Mouse (Mus musculus) midbrain, embryonic 14.5 days (tissue): Measurements from ENCODE around the gene Neurog3. TPM values are rescaled to one million over a fixed set of nuclear protein-coding genes. Genes with fewer than 3 reads are reported as not detected.

ENCODE experiments used
- ATAC-seq: fragments of 200-750 bp; cut with Nextera tagmentation; 2 replicates; pipeline ENCODE4 v1.8.0; 2017; ENCODE audit warnings: moderate number of reproducible peaks, moderate library complexity; ENCODE audit not compliant: low FRiP score, low TSS enrichment
- DNase-seq: peaks from one replicate; pipeline ENCODE4 v3.0.0-alpha.2; 2015
- H3K27ac ChIP-seq: fragments of 300-500 bp; sonication (generic); replicated peaks from 2 replicates; pipeline ENCODE4 v1.5.1; 2014; ENCODE audit warnings: mild to moderate bottlenecking, low read depth, low read length, moderate library complexity
- H3K27me3 ChIP-seq: fragments of 300-500 bp; sonication (generic); 2 replicates; pipeline ENCODE4 v1.6.1; 2014; ENCODE audit warnings: low read length, control low read depth, mixed read lengths; ENCODE audit not compliant: control insufficient read depth, insufficient read depth
- H3K36me3 ChIP-seq: fragments of 300-500 bp; sonication (generic); 2 replicates; pipeline ENCODE4 v1.6.1; 2014; ENCODE audit warnings: low read length, control low read depth; ENCODE audit not compliant: control insufficient read depth, insufficient read depth
- H3K4me1 ChIP-seq: fragments of 300-500 bp; sonication (generic); 2 replicates; pipeline ENCODE4 v1.6.1; 2014; ENCODE audit warnings: mild to moderate bottlenecking, antibody characterized with exemption, low read length, control low read depth; ENCODE audit not compliant: control insufficient read depth, insufficient read depth
- H3K4me2 ChIP-seq: fragments of 300-500 bp; sonication (generic); 2 replicates; pipeline ENCODE4 v1.6.1; 2014; ENCODE audit warnings: mild to moderate bottlenecking, low read length, moderate library complexity
- H3K4me3 ChIP-seq: fragments of 300-500 bp; sonication (generic); replicated peaks from 2 replicates; pipeline ENCODE4 v1.5.1; 2014; ENCODE audit warnings: low read depth, low read length
- H3K9ac ChIP-seq: fragments of 300-500 bp; sonication (generic); replicated peaks from 2 replicates; pipeline ENCODE4 v1.6.1; 2014; ENCODE audit warnings: mild to moderate bottlenecking, low read length, moderate library complexity
- H3K9me3 ChIP-seq: fragments of 300-500 bp; sonication (generic); 2 replicates; pipeline ENCODE4 v1.6.1; 2016; ENCODE audit warnings: low read length, control low read depth, mixed read lengths; ENCODE audit not compliant: control insufficient read depth
- WGBS: fragments of 180-500 bp; shearing (Covaris S2); extraction: QIAGEN DNeasy Blood & Tissue Kit; methylation state at CpG from one replicate; pipeline ENCODE4 v1.1.7; 2014; 5-methylcytosine and 5-hydroxymethylcytosine counted together
- polyA plus RNA-seq: library from polyadenylated mRNA; unstranded; fragments of >200 nt; fragmentation: Nextera tagmentation; extraction: Ambion mirVana; gene quantifications from 2 replicates; pipeline ENCODE4 v1.2.1, GENCODE M21; 2014

Gene Neurog3
- polyA plus RNA-seq, 1 experiment from 2014 or later: not detected

DNA sequence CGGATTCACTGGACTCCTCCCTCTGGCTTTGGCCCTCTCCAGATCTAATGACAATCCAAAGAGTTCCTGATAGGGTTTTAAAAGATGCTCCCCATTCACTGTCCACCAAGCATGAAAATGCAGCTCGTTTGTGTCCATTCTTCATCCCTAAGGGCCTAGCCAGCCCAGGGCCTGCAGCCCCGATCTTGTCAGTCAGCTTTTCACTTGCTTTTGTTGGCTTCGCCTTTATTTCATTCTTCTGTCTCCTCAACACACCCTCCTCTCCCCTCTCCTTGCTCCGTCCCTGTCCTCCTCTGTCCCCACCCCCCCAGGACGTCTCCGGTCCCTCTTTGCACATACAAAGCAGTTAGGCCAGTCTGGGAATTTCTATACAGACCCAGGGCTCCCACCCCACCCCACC is 17.0 kb downstream of the Neurog3 start:
- DNase-seq (no peak), ATAC-seq (no peak)
- no peak overlapping the region for H3K4me2 ChIP-seq
- no peaks in the 10 kb centered on the region for H3K9me3 ChIP-seq
- H3K36me3 ChIP-seq: no peaks in the 10 kb centered on the region
- H3K4me3 ChIP-seq: no peak overlapping the region
- H3K27ac ChIP-seq: no peak overlapping the region
- H3K4me1 ChIP-seq: 0 out of 2 replicates have a peak, but pooled peaks cover 3% of the 10 kb centered on the region
- 3% methylated on average over 7 of the region's 7 CpGs for WGBS
- H3K27me3 ChIP-seq: no peaks in the 10 kb centered on the region
- no peak overlapping the region for H3K9ac ChIP-seq

DNA sequence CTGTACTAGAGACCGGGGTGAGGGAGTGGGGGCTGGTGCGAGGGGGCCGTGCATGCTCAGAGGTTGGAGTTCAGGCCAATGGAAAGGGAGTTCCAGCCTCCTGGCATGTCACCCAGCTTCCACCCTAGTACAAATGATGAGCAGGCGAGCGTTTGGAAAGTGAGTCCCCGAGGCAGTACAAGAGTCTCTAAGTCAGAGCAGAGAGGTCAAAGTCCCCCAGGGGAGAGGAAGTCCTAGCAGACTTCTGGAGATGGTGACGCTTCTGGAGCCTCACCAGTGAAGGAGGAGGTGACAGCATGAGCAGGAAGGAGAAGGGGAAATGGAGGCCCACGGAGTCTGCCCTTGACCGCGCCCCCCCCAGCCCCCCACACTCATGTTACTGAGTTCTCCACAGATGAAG is 29.5 kb downstream of the Neurog3 start:
- Histone ChIP-seq H3K4me1 (no peaks in the 10 kb centered on the region), H3K36me3 (no peaks in the 10 kb centered on the region), H3K9me3 (no peaks in the 10 kb centered on the region), H3K4me2 (no peak overlapping the region), H3K9ac (no peak overlapping the region), H3K27me3 (no peaks in the 10 kb centered on the region), H3K4me3 (no peak overlapping the region), H3K27ac (no peak overlapping the region)
- no peak for DNase-seq
- ATAC-seq: no peak
- 48% methylated on average over 10 of the region's 10 CpGs for WGBS

DNA sequence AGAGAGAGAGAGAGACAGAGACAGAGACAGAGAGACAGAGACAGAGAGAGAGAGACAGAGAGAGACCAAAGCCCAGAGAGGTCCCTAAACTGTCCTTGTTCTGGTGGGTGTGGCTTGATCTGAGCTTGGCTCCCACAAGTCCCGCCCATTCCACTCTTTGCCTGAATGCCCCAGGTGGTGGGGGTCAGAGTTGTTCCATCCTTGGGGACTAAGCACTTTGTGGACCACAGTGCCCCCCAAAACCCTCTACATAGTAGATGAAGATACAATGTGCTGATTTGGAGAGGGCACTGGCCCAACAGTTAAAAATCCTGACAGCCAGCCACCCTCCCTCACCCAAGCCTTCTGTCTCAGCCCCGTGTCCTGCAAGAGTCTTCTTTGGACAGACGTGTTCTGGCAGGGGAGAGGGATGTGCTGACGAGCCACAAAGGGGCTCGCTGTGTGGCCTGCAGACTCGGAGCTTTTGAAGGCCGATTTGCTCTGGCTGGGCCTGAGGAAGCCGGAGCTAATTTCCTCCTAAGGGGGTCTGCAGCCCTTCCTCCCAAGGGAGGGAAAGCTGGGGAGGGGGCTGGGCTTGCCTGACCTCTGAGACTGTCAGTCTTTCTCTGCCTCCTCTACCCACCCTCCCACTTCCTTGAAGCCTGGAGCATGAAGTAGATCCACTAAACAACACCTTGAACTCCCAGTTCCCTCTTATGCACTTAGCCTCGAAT is 40.1 kb downstream of the Neurog3 start:
- no peak overlapping the region for H3K9ac ChIP-seq
- ATAC-seq: no peak
- 1% methylated on average over 9 of the region's 9 CpGs for WGBS
- no peak overlapping the region for H3K4me3 ChIP-seq
- no peak overlapping the region for H3K4me2 ChIP-seq
- H3K36me3 ChIP-seq: no peaks in the 10 kb centered on the region
- no peaks in the 10 kb centered on the region for H3K9me3 ChIP-seq
- peaks cover 18% of the 10 kb centered on the region for H3K4me1 ChIP-seq
- H3K27ac ChIP-seq: no peak overlapping the region
- peaks cover 21% of the 10 kb centered on the region; the same call in 1 of the 2 replicates for H3K27me3 ChIP-seq
- DNase-seq: peak; percentile 51

DNA sequence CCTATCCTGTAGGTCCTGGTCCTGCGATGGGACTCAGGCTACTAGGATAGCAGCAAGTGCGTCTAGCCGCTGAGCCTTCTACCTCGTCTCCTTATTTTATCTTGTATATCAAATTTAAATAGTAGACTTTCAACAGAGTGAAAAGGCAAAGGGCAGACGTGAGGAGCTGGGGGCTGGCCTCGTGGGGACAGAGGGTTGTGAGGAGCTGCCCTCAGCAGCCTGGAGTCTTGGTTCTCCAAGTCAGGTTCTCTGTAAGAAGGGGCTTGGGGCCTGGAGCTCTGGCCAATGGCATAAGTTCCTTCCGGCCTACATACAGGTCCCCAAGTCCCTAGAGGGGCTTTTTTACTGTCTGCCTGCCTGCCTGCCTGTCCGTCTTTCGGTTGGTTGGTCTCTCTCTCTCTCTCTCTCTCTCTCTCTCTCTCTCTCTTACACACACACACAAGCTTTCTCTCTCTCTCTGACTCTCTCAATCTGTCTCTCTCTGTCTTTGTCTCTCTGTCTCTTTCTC is 41.1 kb downstream of the Neurog3 start:
- Histone ChIP-seq H3K9ac (no peak overlapping the region), H3K4me2 (no peak overlapping the region), H3K4me1 (peaks cover 18% of the 10 kb centered on the region), H3K36me3 (no peaks in the 10 kb centered on the region), H3K9me3 (0 out of 2 replicates have a peak, but pooled peaks cover 4% of the 10 kb centered on the region), H3K4me3 (no peak overlapping the region), H3K27me3 (peaks cover 23% of the 10 kb centered on the region; the same call in 1 of the 2 replicates), H3K27ac (no peak overlapping the region)
- 10% methylated on average over 9 of the region's 9 CpGs for WGBS
- no peak for ATAC-seq
- peak; percentile 46 for DNase-seq

DNA sequence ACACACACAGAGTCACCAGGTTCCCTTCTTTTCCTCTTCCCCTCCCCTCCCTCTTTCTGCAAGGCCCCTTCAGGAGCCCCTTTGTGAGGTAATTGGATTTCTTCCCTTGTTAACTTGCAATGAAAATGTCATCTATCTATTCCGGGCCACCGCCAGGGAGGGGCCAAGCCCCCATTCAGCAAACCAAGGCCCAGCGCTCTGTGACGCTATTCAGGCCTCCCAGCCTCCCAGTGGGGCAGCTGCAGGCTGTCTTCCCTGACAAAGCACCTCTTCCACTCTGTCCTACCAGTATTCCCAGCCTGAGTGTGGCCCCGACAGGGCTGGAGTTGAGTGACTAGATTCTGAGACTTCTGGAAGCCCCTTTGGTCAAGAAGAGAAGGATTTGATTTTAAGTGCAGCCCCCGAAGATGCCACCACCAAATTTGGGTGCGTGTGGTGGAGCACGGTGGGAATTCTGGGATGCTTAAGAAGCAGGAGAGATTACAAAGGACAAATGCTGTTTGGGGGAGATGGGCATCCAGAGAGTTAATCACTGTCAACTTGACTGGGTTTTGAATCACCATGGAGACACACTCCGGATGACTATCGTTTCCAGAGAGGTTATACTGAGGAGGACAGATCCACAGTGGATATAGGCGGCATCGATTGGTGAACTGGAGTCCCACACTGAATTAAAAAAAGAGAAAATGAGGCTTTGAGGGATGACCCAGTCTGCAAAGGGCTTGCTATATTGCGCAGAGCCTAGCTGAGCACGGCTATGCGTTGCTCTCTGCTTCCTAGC is 41.8 kb downstream of the Neurog3 start:
- WGBS: 12% methylated on average over 15 of the region's 15 CpGs
- H3K9ac ChIP-seq: 0 out of 2 replicates have a peak overlapping the region, but pooled peaks have one; percentile 6
- no peak overlapping the region for H3K27ac ChIP-seq
- no peak overlapping the region for H3K4me3 ChIP-seq
- peaks cover 21% of the 10 kb centered on the region; the same call in 1 of the 2 replicates for H3K27me3 ChIP-seq
- peaks cover 18% of the 10 kb centered on the region for H3K4me1 ChIP-seq
- 0 out of 2 replicates have a peak, but pooled peaks cover 4% of the 10 kb centered on the region for H3K9me3 ChIP-seq
- H3K4me2 ChIP-seq: no peak overlapping the region
- H3K36me3 ChIP-seq: no peaks in the 10 kb centered on the region
- ATAC-seq (peak; percentile 68; the same call in 1 of the 2 replicates), DNase-seq (peak; percentile 64)

DNA sequence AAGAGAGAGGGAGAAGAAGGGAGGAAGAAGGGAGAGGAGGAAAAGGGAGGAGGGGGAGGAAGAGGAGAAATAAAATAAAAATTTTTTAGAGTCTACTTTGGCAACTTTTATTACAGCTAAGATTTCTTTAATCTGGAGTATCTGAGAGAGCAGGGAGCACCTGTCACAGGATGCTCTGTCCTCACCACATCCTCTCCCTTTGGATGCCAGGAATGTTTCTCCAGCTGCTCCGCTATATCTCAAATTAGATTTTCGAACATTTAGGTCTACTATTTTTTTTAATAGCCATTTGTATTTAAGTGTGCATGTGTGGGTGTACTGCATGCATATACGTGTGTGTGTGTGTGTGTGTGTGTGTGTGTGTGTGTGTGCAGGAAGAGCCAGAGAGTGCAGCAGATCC is 47.1 kb downstream of the Neurog3 start:
- DNase-seq (no peak), ATAC-seq (no peak)
- Histone ChIP-seq H3K36me3 (no peaks in the 10 kb centered on the region), H3K27ac (no peak overlapping the region), H3K4me3 (no peak overlapping the region), H3K4me1 (peaks cover 1% of the 10 kb centered on the region), H3K27me3 (0 out of 2 replicates have a peak, but pooled peaks cover 12% of the 10 kb centered on the region), H3K4me2 (no peak overlapping the region), H3K9ac (no peak overlapping the region), H3K9me3 (0 out of 2 replicates have a peak, but pooled peaks cover 4% of the 10 kb centered on the region)
- WGBS: 91% methylated on average over 3 of the region's 3 CpGs

DNA sequence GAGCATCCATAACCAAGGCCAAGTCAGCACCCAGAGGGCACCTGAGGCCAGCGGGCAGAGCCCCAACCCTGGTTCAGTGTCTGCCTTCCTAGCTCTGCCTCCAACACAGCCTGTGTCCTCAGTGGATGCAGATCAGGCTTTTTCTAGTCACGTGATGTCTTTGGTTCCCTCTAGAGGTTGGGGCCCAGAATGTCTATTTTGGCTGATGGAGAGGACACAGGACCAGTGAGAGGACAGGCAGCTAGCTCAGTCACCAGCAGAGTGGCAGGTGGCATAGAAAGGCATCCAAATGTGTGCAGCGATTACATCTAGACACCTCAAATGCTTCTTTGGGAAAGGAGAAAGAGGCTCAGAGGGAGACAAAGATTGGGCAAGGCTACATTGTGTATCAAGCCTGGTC is 48.8 kb downstream of the Neurog3 start:
- no peak overlapping the region for H3K4me3 ChIP-seq
- 49% methylated on average over 3 of the region's 3 CpGs for WGBS
- DNase-seq: no peak

DNA sequence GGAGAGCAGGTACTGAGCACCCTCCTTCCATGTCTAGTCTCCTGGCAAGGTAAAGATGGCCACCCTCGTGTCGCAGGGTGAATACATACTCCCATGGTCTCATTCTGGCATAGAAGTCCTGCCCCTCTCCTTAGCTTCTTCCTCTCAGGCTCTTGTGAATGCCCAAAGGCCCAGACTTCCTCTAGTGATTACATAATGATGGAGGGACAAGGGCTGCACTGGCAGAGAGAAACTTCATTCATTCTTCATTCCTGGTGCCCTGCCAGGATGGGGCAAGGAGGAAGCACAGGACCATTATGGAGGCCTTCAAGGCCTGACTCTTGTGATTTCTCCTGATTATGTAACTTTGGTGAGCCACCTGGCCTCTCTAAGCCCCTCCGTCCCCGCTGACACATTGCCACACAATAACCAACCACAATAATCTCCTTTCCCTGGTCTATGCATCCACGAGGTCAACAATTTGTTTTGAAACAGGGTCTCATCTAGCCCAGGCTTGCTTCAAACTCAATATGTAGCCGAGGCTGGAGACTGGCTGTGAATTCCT is 49.7 kb downstream of the Neurog3 start:
- Histone ChIP-seq H3K27ac (no peak overlapping the region), H3K4me2 (no peak overlapping the region), H3K4me1 (no peaks in the 10 kb centered on the region), H3K27me3 (peaks cover 12% of the 10 kb centered on the region; the same call in 1 of the 2 replicates), H3K9me3 (0 out of 2 replicates have a peak, but pooled peaks cover 4% of the 10 kb centered on the region), H3K4me3 (no peak overlapping the region), H3K36me3 (no peaks in the 10 kb centered on the region), H3K9ac (no peak overlapping the region)
- ATAC-seq (peak; percentile 21; the same call in 1 of the 2 replicates), DNase-seq (no peak)
- 79% methylated on average over 6 of the region's 6 CpGs for WGBS

More for the DNA sequence above, 48.8 kb downstream of the Neurog3 start:
- H3K9ac ChIP-seq: no peak overlapping the region
- H3K27ac ChIP-seq: no peak overlapping the region
- 0 out of 2 replicates have a peak, but pooled peaks cover 4% of the 10 kb centered on the region for H3K9me3 ChIP-seq
- H3K36me3 ChIP-seq: no peaks in the 10 kb centered on the region
- H3K4me2 ChIP-seq: no peak overlapping the region
- H3K4me1 ChIP-seq: no peaks in the 10 kb centered on the region
- no peak for ATAC-seq
- peaks cover 12% of the 10 kb centered on the region; the same call in 1 of the 2 replicates for H3K27me3 ChIP-seq
